Mouse (Mus musculus) embryonic facial prominence, embryonic 10.5 days (tissue): ENCODE results near the gene Lcor. TPM values are rescaled to one million over a fixed set of nuclear protein-coding genes. Genes with fewer than 3 reads are reported as not detected.

ENCODE experiments used
- DNase-seq: peaks from one replicate; pipeline ENCODE4 v3.0.0-alpha.2; 2017; ENCODE audit warnings: low spot score
- H3K27ac ChIP-seq: fragments of 300-500 bp; sonication (generic); replicated peaks from 2 replicates; pipeline ENCODE4 v1.5.1; 2016; ENCODE audit warnings: mild to moderate bottlenecking
- H3K27me3 ChIP-seq: fragments of 300-500 bp; sonication (generic); replicated peaks from 2 replicates; pipeline ENCODE4 v1.6.1; 2016; ENCODE audit warnings: low read depth, mild to moderate bottlenecking; ENCODE audit not compliant: poor library complexity, severe bottlenecking
- H3K36me3 ChIP-seq: fragments of 300-500 bp; sonication (generic); replicated peaks from 2 replicates; pipeline ENCODE4 v1.6.1; 2016; ENCODE audit warnings: mild to moderate bottlenecking, moderate library complexity
- H3K4me1 ChIP-seq: fragments of 300-500 bp; sonication (generic); 2 replicates; pipeline ENCODE4 v1.6.1; 2016
- H3K4me3 ChIP-seq: fragments of 300-500 bp; sonication (generic); 2 replicates; pipeline ENCODE4 v1.5.1; 2016; ENCODE audit warnings: mild to moderate bottlenecking, moderate library complexity
- H3K9me3 ChIP-seq: fragments of 300-500 bp; sonication (generic); 2 replicates; pipeline ENCODE4 v1.6.1; 2016; ENCODE audit warnings: mild to moderate bottlenecking
- WGBS: fragments of 180-500 bp; shearing (Covaris S2); methylation state at CpG from one replicate; pipeline ENCODE4 v1.1.7; 2016; 5-methylcytosine and 5-hydroxymethylcytosine counted together
- polyA plus RNA-seq: library from polyadenylated mRNA; unstranded; fragments of >200 nt; fragmentation: Nextera tagmentation; extraction: Ambion mirVana; gene quantifications from 2 replicates; pipeline ENCODE4 v1.2.1, GENCODE M21; 2016

The Lcor gene
- 13.5 and 14.6 TPM in 2 replicates for polyA plus RNA-seq

GRCm38 (mm10) chr19:41482190-41482908 is at the start of gene Lcor:
Lcor (plus strand) TSS chr19:41482637.
- Histone ChIP-seq H3K4me3 (peak within 1 kb of the TSS; percentile 97), H3K9me3 (no peaks in the 10 kb centered on the region), H3K36me3 (no peaks in the 10 kb centered on the region), H3K4me1 (peaks cover 45% of the 10 kb centered on the region), H3K27ac (peak within 1 kb of the TSS; percentile 99), H3K27me3 (no peaks in the 10 kb centered on the region)
- peak; percentile 87 for DNase-seq
- WGBS: 2% methylated on average over 92 of the region's 92 CpGs

GRCm38 (mm10) chr19:41435366-41435765 is 47.1 kb upstream of the Lcor start:
- DNase-seq: no peak
- no peaks in the 10 kb centered on the region for H3K9me3 ChIP-seq
- H3K4me1 ChIP-seq: no peaks in the 10 kb centered on the region
- H3K27me3 ChIP-seq: peaks cover 5% of the 10 kb centered on the region; the same call in 1 of the 2 replicates
- H3K36me3 ChIP-seq: no peaks in the 10 kb centered on the region
- no peak overlapping the region for H3K27ac ChIP-seq
- 89% methylated on average over 10 of the region's 10 CpGs for WGBS
- no peak overlapping the region for H3K4me3 ChIP-seq

DNA sequence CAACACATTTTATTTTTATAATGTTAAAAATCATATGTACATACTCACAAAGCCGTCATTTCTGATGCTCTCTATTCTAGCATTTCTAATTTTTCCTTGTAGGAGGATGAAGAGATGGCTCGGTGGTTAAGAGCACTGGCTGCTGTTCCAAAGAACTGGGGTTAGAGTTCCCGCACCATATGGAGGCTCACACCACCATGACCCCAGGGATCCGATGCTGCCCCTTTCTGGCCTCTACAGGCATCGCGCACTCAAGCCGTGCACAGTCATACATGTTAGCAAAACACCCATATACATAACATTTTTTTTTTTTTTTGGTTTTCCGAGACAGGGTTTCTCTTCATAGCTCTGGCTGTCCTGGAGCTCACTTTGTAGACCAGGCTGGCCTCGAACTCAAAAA is 46.0 kb upstream of the Lcor start:
- Histone ChIP-seq H3K36me3 (no peaks in the 10 kb centered on the region), H3K4me1 (peaks cover 4% of the 10 kb centered on the region; the same call in 1 of the 2 replicates), H3K27me3 (peaks cover 16% of the 10 kb centered on the region), H3K27ac (no peak overlapping the region), H3K4me3 (no peak overlapping the region), H3K9me3 (no peaks in the 10 kb centered on the region)
- WGBS: 92% methylated on average over 9 of the region's 9 CpGs
- no peak for DNase-seq

DNA sequence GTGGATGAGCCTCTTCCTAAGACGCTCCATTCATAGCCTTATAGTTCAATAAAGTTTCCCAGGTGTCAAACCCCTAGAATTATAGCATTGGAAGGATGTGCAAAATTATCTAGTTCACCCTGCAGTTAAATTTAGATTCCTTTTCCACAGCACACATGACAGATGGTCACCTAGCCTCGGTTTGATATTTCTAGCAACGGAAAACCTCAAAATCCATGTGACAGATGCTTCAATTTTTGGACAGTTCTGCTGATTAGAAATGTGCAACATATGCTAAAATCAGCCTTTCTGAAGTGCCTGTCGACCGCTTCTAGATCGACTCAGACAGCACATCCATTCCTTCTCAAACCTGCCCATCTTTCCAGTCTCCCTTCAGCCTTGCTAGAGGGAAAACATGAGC is 43.5 kb upstream of the Lcor start:
- peaks cover 35% of the 10 kb centered on the region for H3K27me3 ChIP-seq
- no peak overlapping the region for H3K27ac ChIP-seq
- no peaks in the 10 kb centered on the region for H3K36me3 ChIP-seq
- no peak overlapping the region for H3K4me3 ChIP-seq
- DNase-seq: no peak
- H3K4me1 ChIP-seq: peaks cover 4% of the 10 kb centered on the region; the same call in 1 of the 2 replicates
- no peaks in the 10 kb centered on the region for H3K9me3 ChIP-seq
- WGBS: 87% methylated on average over 6 of the region's 6 CpGs

DNA sequence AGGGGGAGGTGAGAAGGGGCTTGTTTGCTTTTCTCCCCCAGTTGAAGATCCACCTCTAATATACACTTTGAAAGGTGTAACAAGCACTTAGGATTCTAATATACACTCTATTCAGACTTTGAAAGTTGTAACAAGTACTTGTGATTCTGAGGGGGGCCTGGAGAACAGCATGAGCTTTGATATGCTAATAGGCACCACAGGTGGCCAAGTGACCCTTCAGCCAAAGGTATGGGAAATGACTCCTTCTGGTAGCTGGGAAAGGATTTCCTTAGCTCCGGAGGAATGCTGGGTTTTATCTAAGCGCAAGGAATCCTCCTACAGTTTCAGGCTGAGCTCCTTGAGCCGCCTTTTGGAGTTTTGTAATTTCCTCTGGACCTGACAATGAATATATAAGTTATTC is 41.0 kb upstream of the Lcor start:
- H3K27me3 ChIP-seq: peaks cover 36% of the 10 kb centered on the region
- WGBS: 16% methylated on average over 3 of the region's 3 CpGs
- no peaks in the 10 kb centered on the region for H3K9me3 ChIP-seq
- H3K27ac ChIP-seq: no peak overlapping the region
- no peak overlapping the region for H3K4me3 ChIP-seq
- H3K4me1 ChIP-seq: peaks cover 22% of the 10 kb centered on the region
- no peaks in the 10 kb centered on the region for H3K36me3 ChIP-seq
- no peak for DNase-seq

- Histone ChIP-seq H3K4me3 (peak overlapping the region; percentile 33; the same call in 1 of the 2 replicates), H3K27ac (no peak overlapping the region), H3K4me1 (peaks cover 22% of the 10 kb centered on the region), H3K27me3 (peaks cover 36% of the 10 kb centered on the region), H3K9me3 (no peaks in the 10 kb centered on the region), H3K36me3 (no peaks in the 10 kb centered on the region)
- no peak for DNase-seq
- 20% methylated on average over 20 of the region's 20 CpGs for WGBS
These were observed 40.4 kb upstream of the Lcor start for GRCm38 (mm10) chr19:41441911-41442607.

DNA sequence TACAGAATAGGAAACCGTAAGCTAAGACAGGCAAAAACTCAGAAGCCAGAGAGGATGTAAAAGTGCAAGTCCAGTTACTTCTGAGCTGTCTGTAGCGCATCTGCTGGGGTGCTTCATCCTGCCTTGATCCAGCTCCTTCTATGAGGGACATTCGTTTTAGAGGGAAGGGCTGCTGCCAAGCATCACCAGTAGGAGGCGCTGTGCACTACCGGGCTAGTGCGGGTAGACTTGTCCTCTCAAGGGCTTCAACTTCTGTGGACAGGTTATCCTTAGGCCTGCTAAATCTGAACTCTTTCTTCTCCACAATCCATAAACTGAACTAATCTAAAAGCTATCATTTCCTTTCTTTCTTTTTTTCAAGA is 39.8 kb upstream of the Lcor start:
- peaks cover 36% of the 10 kb centered on the region for H3K27me3 ChIP-seq
- H3K4me3 ChIP-seq: no peak overlapping the region
- H3K27ac ChIP-seq: no peak overlapping the region
- H3K9me3 ChIP-seq: no peaks in the 10 kb centered on the region
- DNase-seq: peak; percentile 77
- peaks cover 22% of the 10 kb centered on the region for H3K4me1 ChIP-seq
- WGBS: 15% methylated on average over 6 of the region's 6 CpGs
- no peaks in the 10 kb centered on the region for H3K36me3 ChIP-seq

- Histone ChIP-seq H3K27ac (peak overlapping the region; percentile 54; the same call in 1 of the 2 replicates), H3K36me3 (no peaks in the 10 kb centered on the region), H3K9me3 (no peaks in the 10 kb centered on the region), H3K4me1 (peaks cover 22% of the 10 kb centered on the region), H3K4me3 (no peak overlapping the region), H3K27me3 (peaks cover 36% of the 10 kb centered on the region)
- WGBS: 64% methylated on average over 8 of the region's 8 CpGs
- no peak for DNase-seq
These were observed 37.9 kb upstream of the Lcor start for GRCm38 (mm10) chr19:41444491-41444890.

DNA sequence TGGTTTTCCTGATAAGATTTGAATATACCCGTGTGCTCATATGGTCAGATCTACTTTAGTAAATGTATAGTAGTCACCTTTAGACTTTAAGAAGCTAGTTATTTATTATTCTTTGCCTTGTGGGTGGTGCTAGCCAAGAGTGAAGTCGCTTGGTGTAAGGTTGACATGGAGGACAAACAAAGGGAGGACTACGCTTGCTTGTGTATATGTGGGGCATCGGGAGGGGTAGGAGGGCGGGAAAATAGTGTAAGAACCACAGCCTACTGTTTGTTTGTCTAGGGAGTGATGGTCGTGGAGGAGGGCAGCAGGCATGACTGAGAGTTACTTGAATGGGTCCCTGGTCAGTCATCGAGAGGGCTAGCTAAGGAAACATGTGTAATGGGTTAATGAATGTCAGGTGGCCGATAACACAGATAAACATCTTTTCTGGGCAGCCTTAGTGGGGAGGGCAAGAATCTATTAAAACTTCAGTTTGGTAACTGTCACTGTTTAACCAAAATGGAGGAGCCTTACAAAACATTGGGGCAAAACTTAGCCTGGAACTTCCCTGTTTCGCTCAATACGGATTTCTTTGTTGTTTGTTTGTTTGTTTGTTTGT is 37.3 kb upstream of the Lcor start:
- 52% methylated on average over 10 of the region's 10 CpGs for WGBS
- DNase-seq: peak; percentile 33
- Histone ChIP-seq H3K4me3 (no peak overlapping the region), H3K27ac (peak overlapping the region; percentile 7), H3K27me3 (peaks cover 34% of the 10 kb centered on the region), H3K4me1 (peaks cover 25% of the 10 kb centered on the region), H3K36me3 (no peaks in the 10 kb centered on the region), H3K9me3 (no peaks in the 10 kb centered on the region)

DNA sequence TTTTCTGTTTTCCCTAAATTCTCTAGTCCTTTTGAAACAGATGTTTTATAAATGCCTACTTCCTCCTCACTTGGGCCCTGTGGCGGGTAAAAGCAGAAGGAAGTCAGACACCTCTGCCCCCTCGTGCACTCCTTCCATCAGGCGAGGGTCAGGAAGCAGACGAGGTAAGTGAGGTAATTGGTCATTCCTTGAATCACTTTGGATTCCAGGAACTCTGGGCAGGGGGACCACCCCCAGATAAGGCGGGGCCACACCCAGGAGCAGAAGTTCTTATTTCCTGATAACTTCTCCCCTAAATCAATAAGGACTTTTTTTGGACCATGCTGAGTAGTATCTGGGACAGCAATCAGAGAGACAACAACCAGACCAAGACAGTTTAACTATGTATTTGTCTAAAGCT is 36.7 kb upstream of the Lcor start:
- Histone ChIP-seq H3K36me3 (no peaks in the 10 kb centered on the region), H3K4me1 (peaks cover 25% of the 10 kb centered on the region), H3K27ac (peak overlapping the region; percentile 7; the same call in 1 of the 2 replicates), H3K9me3 (no peaks in the 10 kb centered on the region), H3K4me3 (no peak overlapping the region), H3K27me3 (peaks cover 28% of the 10 kb centered on the region)
- peak; percentile 40 for DNase-seq
- WGBS: 43% methylated on average over 5 of the region's 5 CpGs

DNA sequence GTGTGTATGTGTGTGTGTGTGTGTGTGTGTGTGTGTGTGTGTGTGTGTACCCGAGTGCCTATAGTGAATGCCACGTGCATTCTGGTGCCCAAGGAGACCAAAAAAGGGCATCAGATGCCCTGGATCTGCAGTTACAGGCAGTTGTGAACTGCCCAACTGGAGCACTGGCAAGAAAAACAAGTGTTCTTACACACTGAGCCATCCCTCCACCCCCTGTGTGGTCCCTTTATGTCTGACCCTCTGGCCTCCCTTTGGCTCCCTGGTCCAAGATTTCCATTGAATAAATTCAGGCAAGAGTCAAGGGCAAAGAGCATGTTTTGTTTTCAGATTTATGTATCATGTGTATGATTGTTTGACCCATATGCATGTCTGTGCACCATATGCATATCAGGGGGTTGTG is 35.3 kb upstream of the Lcor start:
- 82% methylated on average over 2 of the region's 2 CpGs for WGBS
- Histone ChIP-seq H3K27ac (no peak overlapping the region), H3K27me3 (peaks cover 13% of the 10 kb centered on the region), H3K9me3 (no peaks in the 10 kb centered on the region), H3K36me3 (no peaks in the 10 kb centered on the region), H3K4me1 (peaks cover 28% of the 10 kb centered on the region), H3K4me3 (no peak overlapping the region)
- no peak for DNase-seq

GRCm38 (mm10) chr19:41447760-41448159 is 34.7 kb upstream of the Lcor start:
- H3K9me3 ChIP-seq: no peaks in the 10 kb centered on the region
- H3K27ac ChIP-seq: no peak overlapping the region
- peaks cover 30% of the 10 kb centered on the region for H3K4me1 ChIP-seq
- no peak overlapping the region for H3K4me3 ChIP-seq
- peaks cover 8% of the 10 kb centered on the region for H3K27me3 ChIP-seq
- no peak for DNase-seq
- H3K36me3 ChIP-seq: no peaks in the 10 kb centered on the region
- 78% methylated on average over 2 of the region's 2 CpGs for WGBS
